Mouse (Mus musculus) midbrain, embryonic 16.5 days (tissue): ENCODE results near the gene Susd1. TPM values are rescaled to one million over a fixed set of nuclear protein-coding genes. Genes with fewer than 3 reads are reported as not detected.

ENCODE experiments used
- ATAC-seq: fragments of 200-750 bp; cut with Nextera tagmentation; 2 replicates; pipeline ENCODE4 v1.8.0; 2017; ENCODE audit warnings: moderate TSS enrichment
- H3K27ac ChIP-seq: fragments of 300-500 bp; sonication (generic); 2 replicates; pipeline ENCODE4 v1.5.1; 2014; ENCODE audit warnings: mild to moderate bottlenecking, low read length, mixed read lengths
- H3K27me3 ChIP-seq: fragments of 300-500 bp; sonication (generic); 2 replicates; pipeline ENCODE4 v1.6.1; 2014; ENCODE audit warnings: low read depth, low read length, mixed read lengths; ENCODE audit not compliant: control insufficient read depth, insufficient read depth
- H3K36me3 ChIP-seq: fragments of 300-500 bp; sonication (generic); 2 replicates; pipeline ENCODE4 v1.6.1; 2014; ENCODE audit warnings: mild to moderate bottlenecking, low read length, moderate library complexity, mixed read lengths; ENCODE audit not compliant: control insufficient read depth, insufficient read depth
- H3K4me1 ChIP-seq: fragments of 300-500 bp; sonication (generic); 2 replicates; pipeline ENCODE4 v1.6.1; 2014; ENCODE audit warnings: mild to moderate bottlenecking, low read length, mixed read lengths; ENCODE audit not compliant: control insufficient read depth, insufficient read depth
- H3K4me2 ChIP-seq: fragments of 300-500 bp; sonication (generic); 2 replicates; pipeline ENCODE4 v1.6.1; 2014; ENCODE audit warnings: mild to moderate bottlenecking, low read length, mixed read lengths
- H3K4me3 ChIP-seq: fragments of 300-500 bp; sonication (generic); 2 replicates; pipeline ENCODE4 v1.5.1; 2014; ENCODE audit warnings: low read depth, mild to moderate bottlenecking, low read length, moderate library complexity, mixed read lengths
- H3K9ac ChIP-seq: fragments of 300-500 bp; sonication (generic); 2 replicates; pipeline ENCODE4 v1.6.1; 2014; ENCODE audit warnings: low read depth, low read length, mixed read lengths
- H3K9me3 ChIP-seq: fragments of 300-500 bp; sonication (generic); replicated peaks from 2 replicates; pipeline ENCODE4 v1.6.1; 2014; ENCODE audit warnings: mild to moderate bottlenecking, low read length, mixed read lengths; ENCODE audit not compliant: control insufficient read depth, poor library complexity, severe bottlenecking
- WGBS: fragments of 180-500 bp; shearing (Covaris S2); extraction: QIAGEN DNeasy Blood & Tissue Kit; methylation state at CpG from one replicate; pipeline ENCODE4 v1.1.7; 2014; 5-methylcytosine and 5-hydroxymethylcytosine counted together
- polyA plus RNA-seq: library from polyadenylated mRNA; unstranded; fragments of >200 nt; fragmentation: Nextera tagmentation; extraction: Ambion mirVana; gene quantifications from 2 replicates; pipeline ENCODE4 v1.2.1, GENCODE M21; 2015

The Susd1 gene
- polyA plus RNA-seq, 1 experiment from 2014 or later: 2.2 TPM

GRCm38 (mm10) chr4:59380478-59380877 lies 58.0 kb downstream of the Susd1 start:
- no peak for ATAC-seq
- Histone ChIP-seq H3K27me3 (no peaks in the 10 kb centered on the region), H3K9me3 (no peaks in the 10 kb centered on the region), H3K27ac (no peak overlapping the region), H3K9ac (no peak overlapping the region), H3K36me3 (no peaks in the 10 kb centered on the region), H3K4me1 (no peaks in the 10 kb centered on the region), H3K4me2 (no peak overlapping the region), H3K4me3 (no peak overlapping the region)
- 87% methylated on average over 4 of the region's 4 CpGs for WGBS

GRCm38 (mm10) chr4:59379876-59380275 lies 58.6 kb downstream of the Susd1 start:
- H3K9me3 ChIP-seq: no peaks in the 10 kb centered on the region
- whole genome bisulfite sequencing: 85% methylated on average over 5 of the region's 5 CpGs
- no peaks in the 10 kb centered on the region for H3K27me3 ChIP-seq
- ATAC-seq: no peak
- H3K4me2 ChIP-seq: no peak overlapping the region
- no peak overlapping the region for H3K4me3 ChIP-seq
- no peaks in the 10 kb centered on the region for H3K4me1 ChIP-seq
- no peaks in the 10 kb centered on the region for H3K36me3 ChIP-seq
- H3K27ac ChIP-seq: no peak overlapping the region
- H3K9ac ChIP-seq: no peak overlapping the region

- no peak overlapping the region for H3K4me3 ChIP-seq
- H3K27me3 ChIP-seq: no peaks in the 10 kb centered on the region
- no peak overlapping the region for H3K27ac ChIP-seq
- no peaks in the 10 kb centered on the region for H3K4me1 ChIP-seq
- H3K9ac ChIP-seq: no peak overlapping the region
- WGBS: 91% methylated on average over 4 of the region's 4 CpGs
- H3K9me3 ChIP-seq: no peaks in the 10 kb centered on the region
- ATAC-seq: no peak
- no peaks in the 10 kb centered on the region for H3K36me3 ChIP-seq
- no peak overlapping the region for H3K4me2 ChIP-seq
Measured at GRCm38 (mm10) chr4:59378631-59379030, 59.8 kb downstream of the Susd1 start.

- WGBS: 55% methylated on average over 10 of the region's 10 CpGs
- no peaks in the 10 kb centered on the region for H3K27me3 ChIP-seq
- no peak overlapping the region for H3K4me3 ChIP-seq
- no peak overlapping the region for H3K4me2 ChIP-seq
- H3K9me3 ChIP-seq: no peaks in the 10 kb centered on the region
- H3K27ac ChIP-seq: no peak overlapping the region
- H3K36me3 ChIP-seq: no peaks in the 10 kb centered on the region
- H3K4me1 ChIP-seq: no peaks in the 10 kb centered on the region
- H3K9ac ChIP-seq: no peak overlapping the region
- ATAC-seq: no peak
Measured at GRCm38 (mm10) chr4:59374271-59374938, 64.0 kb downstream of the Susd1 start.

- Histone ChIP-seq H3K4me1 (no peaks in the 10 kb centered on the region), H3K4me3 (no peak overlapping the region), H3K27ac (no peak overlapping the region), H3K4me2 (no peak overlapping the region), H3K9me3 (no peaks in the 10 kb centered on the region), H3K9ac (no peak overlapping the region), H3K36me3 (no peaks in the 10 kb centered on the region), H3K27me3 (no peaks in the 10 kb centered on the region)
- WGBS: 60% methylated on average over 5 of the region's 5 CpGs
- ATAC-seq: no peak; the same call in 1 of the 2 replicates
Measured at GRCm38 (mm10) chr4:59372546-59373157, 65.8 kb downstream of the Susd1 start.

GRCm38 (mm10) chr4:59371910-59372309 lies 66.5 kb downstream of the Susd1 start:
- ATAC-seq: no peak
- no peaks in the 10 kb centered on the region for H3K27me3 ChIP-seq
- no peak overlapping the region for H3K4me3 ChIP-seq
- no peaks in the 10 kb centered on the region for H3K4me1 ChIP-seq
- H3K4me2 ChIP-seq: no peak overlapping the region
- 91% methylated on average over 5 of the region's 5 CpGs for WGBS
- H3K27ac ChIP-seq: no peak overlapping the region
- H3K36me3 ChIP-seq: no peaks in the 10 kb centered on the region
- H3K9me3 ChIP-seq: no peaks in the 10 kb centered on the region
- H3K9ac ChIP-seq: no peak overlapping the region

GRCm38 (mm10) chr4:59369941-59370340 lies 68.5 kb downstream of the Susd1 start:
- WGBS: 97% methylated on average over 2 of the region's 2 CpGs
- Histone ChIP-seq H3K27me3 (no peaks in the 10 kb centered on the region), H3K27ac (no peak overlapping the region), H3K4me2 (no peak overlapping the region), H3K9me3 (no peaks in the 10 kb centered on the region), H3K4me1 (no peaks in the 10 kb centered on the region), H3K4me3 (no peak overlapping the region), H3K36me3 (no peaks in the 10 kb centered on the region), H3K9ac (no peak overlapping the region)
- ATAC-seq: no peak

GRCm38 (mm10) chr4:59368118-59368517 lies 70.3 kb downstream of the Susd1 start:
- H3K27me3 ChIP-seq: no peaks in the 10 kb centered on the region
- no peak overlapping the region for H3K4me3 ChIP-seq
- no peaks in the 10 kb centered on the region for H3K9me3 ChIP-seq
- no peaks in the 10 kb centered on the region for H3K4me1 ChIP-seq
- WGBS: 88% methylated on average over 9 of the region's 9 CpGs
- no peaks in the 10 kb centered on the region for H3K36me3 ChIP-seq
- H3K9ac ChIP-seq: no peak overlapping the region
- H3K27ac ChIP-seq: no peak overlapping the region
- no peak for ATAC-seq
- no peak overlapping the region for H3K4me2 ChIP-seq

- Histone ChIP-seq H3K4me3 (no peak overlapping the region), H3K27ac (no peak overlapping the region), H3K27me3 (no peaks in the 10 kb centered on the region), H3K4me1 (no peaks in the 10 kb centered on the region), H3K9me3 (no peaks in the 10 kb centered on the region), H3K9ac (no peak overlapping the region), H3K4me2 (no peak overlapping the region), H3K36me3 (no peaks in the 10 kb centered on the region)
- ATAC-seq: no peak
- WGBS: 93% methylated on average over 9 of the region's 9 CpGs
Measured at GRCm38 (mm10) chr4:59366206-59366605, 72.2 kb downstream of the Susd1 start.
